Mouse (Mus musculus) lung, adult 2 months (tissue): Measurements from ENCODE around the gene Guf1.

Experiments
- CTCF ChIP-seq: fragments of 200-500 bp; IDR thresholded peaks from 2 replicates; pipeline ENCODE4 v1.5.1; 2011; ENCODE audit warnings: mild to moderate bottlenecking, low read length, control low read depth; ENCODE audit not compliant: insufficient read depth
- POLR2A ChIP-seq: fragments of 200-500 bp; IDR thresholded peaks from 2 replicates; pipeline ENCODE4 v1.6.1; 2011; ENCODE audit warnings: low read depth, mild to moderate bottlenecking, control low read depth, low read length, borderline replicate concordance; ENCODE audit errors: extremely low read depth

DNA sequence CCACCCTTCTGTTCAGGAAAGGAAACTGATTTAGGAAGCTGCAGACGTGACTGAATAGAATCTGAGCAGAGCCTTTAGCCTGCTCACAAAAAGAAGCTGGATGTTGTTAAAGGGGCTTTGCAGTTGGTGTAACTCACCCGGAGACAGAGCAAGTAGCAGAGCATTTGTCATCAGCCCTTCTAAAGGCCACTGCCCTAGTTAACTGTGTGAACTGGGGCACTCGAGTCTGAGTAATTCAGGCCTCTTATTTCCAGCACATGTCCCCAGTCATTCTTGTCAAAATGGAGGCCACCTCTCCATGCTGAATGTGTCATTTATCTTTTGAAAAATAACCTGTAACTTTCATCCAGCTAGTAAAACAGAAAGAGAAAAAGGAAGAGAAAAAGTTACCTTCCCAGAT, 45.1 kb upstream of the Guf1 start:
- TF ChIP-seq POLR2A, result no peak
- TF ChIP-seq CTCF, result no peak
